Mouse (Mus musculus) embryo, embryonic 11.5 days (tissue): ENCODE measurements around the gene Tbc1d8.

Experiments used
- DNase-seq: peaks from one replicate; pipeline ENCODE4 v3.0.0-alpha.2; 2012; ENCODE audit warnings: low read depth, low spot score

Gene Tbc1d8

GRCm38 (mm10) chr1:39478057-39478895 is at the start of gene Tbc1d8:
Tbc1d8 (minus strand) TSS chr1:39478755.
- peak; percentile 84 for DNase-seq

- no peak for DNase-seq
These were observed 49.8 kb upstream of the Tbc1d8 start for GRCm38 (mm10) chr1:39528319-39528718.

GRCm38 (mm10) chr1:39527432-39527831 is 48.9 kb upstream of the Tbc1d8 start:
- DNase-seq, result peak; percentile 59

- DNase-seq, result no peak
These were observed 48.0 kb upstream of the Tbc1d8 start for GRCm38 (mm10) chr1:39526371-39527167.

GRCm38 (mm10) chr1:39525763-39526162 is 47.2 kb upstream of the Tbc1d8 start:
- DNase-seq, result no peak

GRCm38 (mm10) chr1:39522519-39522918 is 44.0 kb upstream of the Tbc1d8 start:
- DNase-seq, result no peak

GRCm38 (mm10) chr1:39521326-39521725 is 42.8 kb upstream of the Tbc1d8 start:
- no peak for DNase-seq

- DNase-seq, result no peak
These were observed 36.9 kb upstream of the Tbc1d8 start for GRCm38 (mm10) chr1:39515303-39515991.

GRCm38 (mm10) chr1:39512183-39512582 is 33.6 kb upstream of the Tbc1d8 start:
- DNase-seq, result no peak

- no peak for DNase-seq
These were observed 33.2 kb upstream of the Tbc1d8 start for GRCm38 (mm10) chr1:39511775-39512174.

- DNase-seq, result no peak
These were observed 27.0 kb upstream of the Tbc1d8 start for GRCm38 (mm10) chr1:39505600-39505999.

- DNase-seq, result no peak
These were observed 25.7 kb upstream of the Tbc1d8 start for GRCm38 (mm10) chr1:39504261-39504660.

GRCm38 (mm10) chr1:39502817-39503633 is 24.5 kb upstream of the Tbc1d8 start:
- DNase-seq, result no peak

- DNase-seq, result no peak
These were observed 21.0 kb upstream of the Tbc1d8 start for GRCm38 (mm10) chr1:39499485-39499941.

- DNase-seq, result no peak
These were observed 19.2 kb upstream of the Tbc1d8 start for GRCm38 (mm10) chr1:39497748-39498147.

- no peak for DNase-seq
These were observed 18.4 kb upstream of the Tbc1d8 start for GRCm38 (mm10) chr1:39496995-39497394.

GRCm38 (mm10) chr1:39493664-39494063 is 15.1 kb upstream of the Tbc1d8 start:
- DNase-seq, result no peak

- no peak for DNase-seq
These were observed 14.6 kb upstream of the Tbc1d8 start for GRCm38 (mm10) chr1:39493165-39493564.

GRCm38 (mm10) chr1:39487370-39487769 is 8.8 kb upstream of the Tbc1d8 start:
- DNase-seq, result no peak

GRCm38 (mm10) chr1:39482115-39482815 is 3.7 kb upstream of the Tbc1d8 start:
- DNase-seq, result no peak
